16 mouse cellular contexts compared by ENCODE assay signal in genomic region chr19:60956198-60956750, GRCm38 (mm10).
DNase-seq lines count a peak whose midpoint lies in the region.
"Had no signal": no experiment of that assay in that cellular context is flagged by ENCODE, and none has a peak within 500 bp of the region (broad histone marks: within the 10 kb centered on the region; RNA-seq: fewer than 3 reads in every experiment).

No protein-coding gene starts in this region.

- intact Hi-C loops in heart, postnatal 36 days (cut with DNase I): loop anchor here (10.0 kb wide), 1 partner anchor 99 kb away; no protein-coding TSS in a partner anchor

- peak; percentile 55 to 81 for DNase-seq in adrenal gland, adult (ENCODE audit: inconsistent age in 2 of 2, low spot score in 1 of 2)
- DNase-seq in adrenal gland, postnatal 4 days (ENCODE audit: low spot score in 2 of 2): no peak
- DNase-seq in heart, adult 11 months: peak; percentile 87
- no peak for DNase-seq in heart, postnatal 36 days
- peak; percentile 44 for DNase-seq in 3T3-L1 (ENCODE audit: low read depth, low spot score)
- DNase-seq in lung, postnatal 14 days: peak; percentile 47
- no peak for DNase-seq in right cerebral cortex, postnatal 25 days
- DNase-seq: cerebellum, adult 18-20 months; cerebellum, postnatal 14 days; forebrain, postnatal 0 days; heart, postnatal 4 days; kidney, adult 8-10 months; layer of hippocampus, postnatal 36 days; liver, embryonic 13.5 days; lung, embryonic 14.5 days; thymus, postnatal 14 days had no signal

Comparison
In these comparisons a context has a peak if more than half of its experiments do, and no peak if none do; other contexts are left out.
1. DNase-seq: peak in adrenal gland, adult (2 of 2), heart, adult 11 months (single experiment), 3T3-L1 (single experiment) and lung, postnatal 14 days (single experiment); none in adrenal gland, postnatal 4 days (0 of 2), heart, postnatal 36 days (0 of 2) and right cerebral cortex, postnatal 25 days (single experiment).